Mouse (Mus musculus): ENCODE results near the gene Ppef2. TPM values are rescaled to one million over a fixed set of nuclear protein-coding genes. Genes with fewer than 3 reads are reported as not detected.

Gene Ppef2
- under 1 TPM; 0.46 to 0.91 TPM for total RNA-seq (2021)
- long read RNA-seq, experiment 1 = 0 reads
- long read RNA-seq, experiment 2, partial matches to known transcripts = 0 of 1 reads
- long read RNA-seq, experiment 2, other reads (novel, unspliced or antisense) = 1 of 1 reads

DNA sequence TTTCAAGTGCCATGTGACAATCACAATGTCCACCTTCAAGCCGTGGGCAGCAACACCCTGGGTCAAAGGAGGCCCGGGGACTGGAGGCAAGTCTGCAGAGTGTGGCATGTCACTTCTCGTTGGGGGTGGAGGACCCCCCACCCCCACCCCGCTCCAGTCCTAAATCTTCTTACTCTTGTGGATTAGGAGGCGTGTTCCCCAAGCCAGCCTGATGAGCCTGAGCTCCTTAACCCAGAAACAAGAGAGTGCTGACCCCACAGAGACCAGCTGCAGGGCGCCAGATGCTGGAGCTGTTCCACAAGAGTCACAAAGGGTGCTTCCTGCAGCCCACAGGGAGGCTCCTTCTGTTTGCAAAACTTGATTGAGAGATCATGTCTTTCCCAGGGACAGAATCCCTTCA is at the start of gene Ppef2:
Gene Ppef2, minus strand, starts transcription at position 61 of the 400 bp plus-strand sequence.
- no peak for DNase-seq (ENCODE audit: low spot score in 2 of 2)

DNA sequence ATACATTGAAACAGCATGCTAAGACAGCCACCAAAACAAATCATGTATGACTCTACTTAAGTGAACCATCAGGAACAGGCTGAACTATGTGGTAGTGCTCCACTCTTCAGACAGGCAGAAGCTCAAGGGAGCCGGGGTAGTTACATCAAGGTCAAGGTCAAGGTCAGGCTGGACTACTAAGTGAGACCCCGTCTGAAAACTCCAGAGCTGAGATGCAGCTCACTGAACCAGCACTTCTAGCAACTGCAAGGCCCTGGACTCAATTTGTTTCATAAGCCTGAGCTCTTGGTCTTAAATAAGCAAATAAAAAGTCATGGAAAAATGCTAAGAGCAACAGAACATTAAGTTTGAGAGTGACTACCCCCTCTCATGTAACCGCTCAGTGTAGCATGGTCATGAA is 48.2 kb upstream of the Ppef2 start:
- DNase-seq (ENCODE audit: low spot score in 2 of 2) = no peak

DNA sequence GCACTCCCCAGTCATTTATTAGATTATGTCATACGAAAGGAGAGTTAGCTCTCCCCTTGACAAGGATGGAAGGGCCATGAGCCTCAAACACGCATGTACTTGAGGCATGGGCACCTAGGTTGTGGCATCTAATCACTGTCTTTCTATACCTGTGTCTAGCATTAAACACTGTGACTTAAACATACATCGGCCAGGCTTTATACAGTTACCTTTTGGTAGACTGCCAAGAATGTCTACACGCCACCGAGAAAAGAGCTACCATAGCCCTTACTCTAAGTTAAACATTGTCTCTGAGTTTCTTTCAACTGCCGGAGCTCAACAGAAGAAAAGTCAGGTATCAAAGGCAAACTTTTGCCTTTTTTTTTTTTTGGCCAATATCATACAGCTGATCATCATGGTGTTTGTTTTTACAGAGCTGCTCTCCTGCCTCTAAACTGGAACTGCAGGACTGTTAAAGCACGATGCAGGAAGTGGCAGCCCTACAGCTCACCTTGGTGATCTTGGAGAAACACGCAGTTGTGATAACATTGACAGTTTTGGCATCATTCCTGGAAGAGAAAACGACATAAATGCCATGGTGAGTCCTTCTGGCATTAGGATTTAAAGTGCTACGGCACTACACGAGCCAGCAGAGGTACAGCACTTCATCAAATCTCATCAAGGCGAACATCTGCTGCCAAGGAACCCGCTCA is 46.2 kb upstream of the Ppef2 start:
- no peak for DNase-seq (ENCODE audit: low spot score in 2 of 2)

- DNase-seq (ENCODE audit: low spot score in 2 of 2) = no peak
These were observed 38.4 kb upstream of the Ppef2 start for GRCm38 (mm10) chr5:92294525-92294924.

GRCm38 (mm10) chr5:92291652-92292414 is 35.8 kb upstream of the Ppef2 start:
- DNase-seq (ENCODE audit: low spot score in 2 of 2) = no peak

DNA sequence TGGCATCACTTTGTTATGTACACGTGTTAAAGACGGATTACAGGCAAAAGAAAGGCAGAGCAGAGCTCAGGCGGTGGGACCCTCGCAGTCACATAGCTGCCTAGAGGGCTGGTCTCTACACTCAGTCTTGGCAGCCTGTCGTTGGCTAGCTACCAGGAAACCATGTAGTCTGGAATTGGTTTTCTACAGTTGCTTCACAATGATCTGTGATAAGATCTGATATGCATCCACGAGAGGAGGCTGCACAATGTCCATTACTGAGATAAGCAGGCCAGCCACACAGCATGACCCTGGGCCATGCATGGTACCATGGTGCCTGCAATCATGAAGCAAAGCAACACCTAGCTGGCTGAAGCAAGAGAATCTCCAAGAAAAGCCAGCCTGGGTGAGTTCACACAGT is 31.8 kb upstream of the Ppef2 start:
- no peak for DNase-seq (ENCODE audit: low spot score in 2 of 2)

- no peak for DNase-seq (ENCODE audit: low spot score in 2 of 2)
These were observed 27.0 kb upstream of the Ppef2 start for GRCm38 (mm10) chr5:92283107-92283506.

DNA sequence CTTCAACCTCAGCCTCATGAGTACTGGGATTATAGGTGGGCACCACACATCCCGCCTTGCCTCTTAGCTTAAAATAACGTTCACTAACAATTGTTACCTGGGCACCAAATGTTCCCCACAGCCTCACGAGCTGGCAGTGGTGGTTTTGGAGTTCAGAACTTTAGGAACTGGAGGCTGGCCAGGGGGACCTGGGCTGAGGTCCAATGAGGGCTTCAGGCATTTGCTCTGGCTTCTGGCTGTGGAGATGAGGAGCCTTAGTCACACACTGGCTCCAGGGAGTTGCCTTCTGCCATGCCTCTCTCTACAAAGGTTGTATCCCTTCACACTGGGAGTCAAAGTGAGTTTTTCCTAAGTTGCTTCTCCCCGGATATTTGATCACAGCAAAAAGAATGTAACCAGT is 26.5 kb upstream of the Ppef2 start:
- no peak for DNase-seq (ENCODE audit: low spot score in 2 of 2)

GRCm38 (mm10) chr5:92278942-92279537 is 23.0 kb upstream of the Ppef2 start:
- no peak for DNase-seq (ENCODE audit: low spot score in 2 of 2)

- DNase-seq (ENCODE audit: low spot score in 2 of 2) = peak; percentile 72 to 86
These were observed 21.6 kb upstream of the Ppef2 start, which contains the start of gene Naaa for GRCm38 (mm10) chr5:92277437-92278394. TSS of gene Naaa (minus strand) at chr5:92278170.

DNA sequence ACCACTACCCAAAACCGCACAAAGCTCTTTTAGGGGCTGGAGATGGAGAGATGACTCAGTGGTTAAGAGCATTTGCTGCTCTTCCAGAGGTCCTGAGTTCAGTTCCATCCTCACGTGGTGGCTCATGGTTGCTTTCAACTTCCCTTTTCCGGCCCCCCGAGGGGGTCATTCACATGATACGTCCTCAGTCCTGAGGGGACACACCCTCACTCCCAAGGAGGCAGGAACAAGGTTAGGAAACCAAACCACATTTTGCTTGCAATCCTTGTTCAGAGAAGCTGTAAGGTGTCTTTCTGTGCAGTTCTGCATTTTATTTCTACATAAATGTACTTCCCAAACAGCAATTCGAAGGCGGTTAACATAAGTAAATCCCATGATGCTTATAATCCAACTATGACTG is 14.4 kb upstream of the Ppef2 start:
- DNase-seq (ENCODE audit: low spot score in 2 of 2) = no peak

- peak; percentile 57 for DNase-seq (ENCODE audit: low spot score in 2 of 2)
These were observed 7.8 kb upstream of the Ppef2 start for GRCm38 (mm10) chr5:92263761-92264359.

- no peak for DNase-seq (ENCODE audit: low spot score in 2 of 2)
These were observed 6.6 kb upstream of the Ppef2 start for GRCm38 (mm10) chr5:92262646-92263045.

GRCm38 (mm10) chr5:92254476-92254875 is 1.6 kb downstream of the Ppef2 start:
- no peak for DNase-seq (ENCODE audit: low spot score in 2 of 2)

GRCm38 (mm10) chr5:92252797-92253343 is 3.2 kb downstream of the Ppef2 start:
- DNase-seq (ENCODE audit: low spot score in 2 of 2) = peak; percentile 17 to 23

GRCm38 (mm10) chr5:92252031-92252430 is 4.0 kb downstream of the Ppef2 start:
- no peak for DNase-seq (ENCODE audit: low spot score in 2 of 2)

- DNase-seq (ENCODE audit: low spot score in 2 of 2) = no peak
These were observed 7.5 kb downstream of the Ppef2 start for GRCm38 (mm10) chr5:92248614-92249013.

DNA sequence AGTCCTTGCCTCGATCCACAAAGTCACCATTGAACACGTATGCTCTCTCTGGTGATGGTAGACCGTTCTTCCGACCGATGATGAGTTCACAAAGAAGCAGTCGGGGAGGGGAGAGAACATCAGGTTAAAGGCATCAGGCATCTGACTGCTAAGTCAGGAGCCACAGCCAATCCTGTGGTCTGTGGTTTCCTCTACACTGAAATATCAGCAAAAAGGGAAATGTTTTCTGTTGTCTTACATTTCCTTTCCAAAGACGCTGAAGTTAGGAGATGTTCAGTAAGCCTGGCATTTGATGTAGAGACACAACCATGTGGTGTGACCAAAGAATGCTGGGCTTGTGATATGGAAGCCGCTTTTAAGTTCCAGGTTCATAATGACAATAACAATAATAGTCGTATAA is 10.6 kb downstream of the Ppef2 start:
- no peak for DNase-seq (ENCODE audit: low spot score in 2 of 2)

DNA sequence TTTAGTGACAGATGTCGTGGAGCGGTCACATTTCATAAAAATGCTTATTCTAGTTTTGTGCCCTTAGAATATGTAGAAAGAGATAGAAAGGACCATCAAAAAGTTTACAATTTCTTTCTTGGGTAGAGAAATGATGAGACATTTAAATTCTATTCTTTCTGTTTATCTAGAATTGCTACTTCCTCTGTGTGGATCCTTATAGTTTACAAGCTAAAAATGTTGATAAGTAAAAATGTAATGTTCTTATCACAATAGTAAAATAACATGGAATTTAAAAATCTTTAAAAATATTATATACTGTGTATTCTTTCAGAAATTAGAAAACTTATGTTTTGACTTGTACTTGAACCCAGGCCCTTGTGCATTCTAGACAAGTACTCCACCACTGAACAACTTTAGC is 11.2 kb downstream of the Ppef2 start:
- DNase-seq (ENCODE audit: low spot score in 2 of 2) = no peak

DNA sequence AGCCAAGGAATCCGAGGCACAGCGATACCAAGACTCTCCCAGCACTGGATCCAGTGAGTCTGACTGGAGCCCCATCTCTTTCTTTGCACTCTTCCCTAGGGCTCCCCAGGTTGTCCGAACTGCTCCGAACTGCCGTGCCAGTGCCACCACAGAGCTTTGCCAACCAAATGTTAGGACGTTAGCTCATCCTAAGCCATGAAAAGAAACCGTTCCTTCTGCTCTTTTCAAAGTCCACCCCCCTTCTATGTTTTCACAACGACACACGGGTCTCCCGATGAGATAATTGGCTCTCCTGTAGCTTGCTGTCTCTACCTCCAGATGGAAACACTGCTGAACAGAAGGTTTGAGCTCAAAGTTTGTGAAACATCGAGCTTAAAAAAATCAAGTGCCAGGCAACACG is 15.3 kb downstream of the Ppef2 start:
- no peak for DNase-seq (ENCODE audit: low spot score in 2 of 2)
